Mouse (Mus musculus) thymus, adult 18-20 months (tissue): ENCODE results near the gene Hoxc13.

ENCODE experiments used
- DNase-seq, 2 experiments: peaks; one replicate each; pipeline ENCODE4 v3.0.0; 2022; ENCODE audit warnings: mixed read lengths in 2 of 2

Hoxc13 gene

DNA sequence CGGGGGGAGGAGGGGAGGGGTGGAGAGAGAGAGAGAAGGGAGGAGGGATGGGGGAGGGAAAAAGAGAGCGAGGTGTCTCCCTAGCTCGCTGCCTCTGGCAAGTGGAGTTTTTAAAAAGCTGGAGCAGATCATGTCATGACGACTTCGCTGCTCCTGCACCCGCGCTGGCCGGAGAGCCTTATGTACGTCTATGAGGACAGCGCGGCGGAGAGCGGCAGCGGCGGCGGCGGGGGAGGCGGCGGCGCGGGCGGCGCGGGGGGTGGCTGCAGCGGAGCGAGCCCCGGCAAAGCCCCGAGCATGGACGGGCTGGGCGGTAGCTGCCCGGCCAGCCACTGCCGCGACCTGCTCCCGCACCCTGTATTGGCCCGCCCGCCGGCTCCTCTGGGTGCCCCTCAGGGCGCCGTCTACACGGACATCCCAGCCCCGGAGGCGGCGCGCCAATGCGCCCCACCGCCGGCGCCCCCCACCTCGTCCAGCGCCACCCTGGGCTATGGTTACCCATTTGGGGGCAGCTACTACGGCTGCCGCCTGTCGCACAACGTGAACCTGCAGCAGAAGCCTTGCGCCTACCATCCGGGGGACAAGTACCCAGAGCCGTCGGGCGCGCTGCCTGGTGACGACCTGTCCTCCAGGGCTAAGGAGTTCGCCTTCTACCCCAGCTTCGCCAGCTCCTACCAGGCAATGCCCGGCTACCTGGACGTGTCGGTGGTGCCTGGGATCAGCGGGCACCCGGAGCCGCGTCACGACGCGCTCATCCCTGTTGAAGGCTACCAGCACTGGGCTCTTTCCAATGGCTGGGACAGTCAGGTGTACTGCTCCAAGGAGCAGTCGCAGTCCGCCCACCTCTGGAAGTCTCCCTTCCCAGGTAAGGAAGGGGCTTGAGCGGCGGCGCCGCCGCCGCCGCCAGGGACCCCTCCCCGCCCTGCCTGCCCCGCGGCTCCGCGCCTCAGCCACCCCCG is at the start of gene Hoxc13:
Gene Hoxc13 (plus strand): TSS at position 51 of the 959 bp plus-strand sequence.
- no peak for DNase-seq

DNA sequence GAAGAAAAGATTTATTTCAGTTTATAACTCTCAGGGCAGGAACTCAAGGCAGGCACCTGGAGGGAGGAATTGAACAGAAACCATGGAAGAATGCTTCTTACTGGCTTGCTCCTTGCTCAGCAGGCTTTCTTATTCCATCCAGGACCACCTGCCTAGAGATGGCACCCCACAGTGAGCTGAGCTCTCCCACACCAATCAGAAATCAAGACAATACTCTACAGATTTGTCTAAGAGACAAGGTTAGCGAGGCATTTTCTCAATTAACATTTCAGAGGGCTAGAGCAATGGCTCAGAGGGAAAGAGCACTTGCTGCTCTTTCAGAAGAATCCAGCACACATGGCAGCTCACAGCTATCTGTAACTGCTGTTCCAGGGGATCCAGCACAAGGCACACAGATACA is 35.1 kb upstream of the Hoxc13 start:
- DNase-seq = no peak

DNA sequence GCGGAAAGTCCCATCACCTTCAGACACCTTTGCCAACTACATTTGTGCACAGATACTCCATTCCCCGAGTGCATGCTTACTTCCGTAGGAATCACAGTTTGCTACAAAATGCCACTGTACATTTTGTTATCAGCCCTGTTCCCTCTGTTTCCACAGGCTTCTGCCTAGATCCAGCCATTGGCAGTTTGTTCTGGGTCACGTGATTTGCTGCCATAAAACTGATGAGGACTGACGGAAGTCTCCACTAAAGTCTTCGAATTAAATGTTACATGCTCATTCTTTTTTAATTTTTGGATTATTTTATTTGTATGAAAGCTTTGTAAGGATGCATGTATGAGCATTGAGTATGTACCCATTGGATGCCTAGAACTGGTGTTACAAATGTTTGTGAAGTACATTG is 25.8 kb upstream of the Hoxc13 start:
- DNase-seq = no peak

DNA sequence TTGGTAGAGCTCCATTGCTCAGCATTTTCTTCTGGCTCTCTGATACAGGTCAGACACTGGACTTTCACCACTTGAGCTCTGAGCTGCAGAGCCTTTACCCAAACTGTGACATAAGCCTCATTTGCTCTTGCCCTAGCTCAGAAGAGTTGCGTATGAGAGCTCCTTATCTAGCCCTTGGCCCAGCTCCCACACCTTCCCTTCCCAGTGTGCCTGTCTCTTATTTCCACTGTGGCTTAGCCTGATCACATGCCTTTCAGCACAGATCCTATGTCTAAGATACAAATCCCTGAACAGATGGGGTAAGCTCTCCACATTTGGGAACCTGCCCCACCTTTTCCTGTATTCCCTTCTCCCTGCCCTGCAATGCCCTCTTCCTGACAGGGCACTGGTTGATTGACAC is 16.0 kb upstream of the Hoxc13 start:
- no peak for DNase-seq

DNA sequence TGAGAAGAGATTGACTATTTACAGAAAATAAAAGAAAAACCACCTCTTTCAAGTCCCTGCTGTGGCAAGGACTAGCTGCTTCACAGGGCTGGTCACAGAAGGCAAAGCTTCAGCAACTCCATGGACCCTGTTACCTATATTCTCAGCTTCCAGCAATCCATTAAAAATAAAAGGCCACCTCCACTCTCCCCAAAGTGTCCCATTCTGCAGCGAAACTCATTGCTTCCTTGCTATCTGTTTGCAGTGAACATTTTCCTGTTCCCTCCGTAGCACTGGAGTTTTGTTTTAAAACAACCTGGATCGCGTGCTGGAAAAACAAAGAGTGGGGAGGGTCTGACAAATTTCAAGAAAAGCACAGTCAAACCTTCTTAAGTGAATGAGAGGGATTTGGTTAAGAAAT is 11.4 kb upstream of the Hoxc13 start:
- no peak for DNase-seq

DNA sequence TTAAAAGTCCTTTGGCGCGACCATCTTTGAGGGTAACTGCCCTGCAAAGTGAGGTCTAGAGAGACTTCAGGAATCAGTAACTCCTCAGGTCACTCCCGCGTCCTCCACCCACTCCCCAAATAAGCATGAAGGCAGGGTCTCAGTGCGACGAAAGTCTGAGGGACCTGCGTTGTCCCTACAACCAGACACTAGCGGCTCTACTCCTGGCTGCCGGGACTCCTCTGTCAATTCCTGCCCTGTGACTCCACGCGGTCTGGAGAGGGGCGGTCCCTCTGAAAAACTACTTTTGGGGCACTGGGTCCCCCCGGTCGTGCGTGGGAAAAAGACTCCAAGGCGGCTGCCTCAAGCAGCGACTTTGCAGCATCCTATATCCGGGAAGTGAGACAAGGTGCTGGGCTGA is 10.9 kb upstream of the Hoxc13 start:
- DNase-seq = no peak

DNA sequence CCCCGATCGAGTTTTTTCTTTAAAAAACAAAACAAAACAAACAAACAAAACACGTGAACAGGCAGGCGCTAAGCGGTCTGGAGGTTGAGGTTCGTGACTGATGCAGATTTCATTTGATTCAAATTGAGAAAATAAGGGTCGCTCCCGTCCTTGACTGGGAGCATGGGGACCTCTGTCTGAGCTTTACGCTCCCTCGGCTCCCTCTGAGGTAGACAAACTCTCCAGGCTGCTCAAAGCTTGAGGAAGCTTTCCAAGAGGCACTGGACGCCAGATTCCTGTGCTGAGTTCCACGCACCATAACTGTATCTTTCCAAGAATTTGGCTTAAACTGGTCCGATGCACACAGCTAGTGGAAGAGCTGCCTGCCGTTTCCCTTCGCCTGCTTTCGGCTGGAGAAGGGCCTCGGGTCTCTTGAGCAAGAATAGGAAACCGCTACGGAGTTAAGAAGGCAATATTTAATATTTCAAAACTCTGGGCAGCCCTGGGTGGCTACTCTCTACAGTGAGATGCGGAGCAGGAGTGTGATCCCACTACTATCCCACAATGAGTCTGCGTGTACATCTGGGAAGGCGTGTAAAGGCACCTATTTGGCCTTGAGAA is 10.3 kb upstream of the Hoxc13 start:
- DNase-seq = no peak

DNA sequence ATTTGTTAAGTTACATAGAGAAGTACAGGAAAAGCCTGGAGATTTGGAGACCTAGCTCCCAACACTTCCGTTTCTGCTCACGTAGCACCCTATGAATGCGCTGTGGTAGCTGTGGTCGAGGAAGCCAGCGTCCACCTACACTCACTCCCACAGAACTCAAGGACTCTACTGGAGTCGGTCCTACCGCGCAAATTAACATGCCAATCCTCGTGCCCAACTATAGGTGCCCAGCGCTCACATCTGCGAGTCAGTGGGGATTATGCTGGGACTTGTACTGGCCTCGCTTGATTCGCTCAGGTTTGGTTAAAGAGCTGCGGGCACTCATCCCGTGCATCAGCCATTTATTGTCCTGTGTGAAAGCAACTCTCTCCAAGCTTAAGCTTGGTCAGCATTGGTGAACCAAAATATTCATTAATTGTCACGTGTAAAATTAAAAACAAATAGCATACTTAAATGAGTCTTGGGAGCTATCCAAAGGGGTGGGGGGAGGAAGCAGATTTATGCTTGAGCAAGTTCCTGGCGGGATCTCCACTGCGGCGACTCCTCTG is 7.8 kb upstream of the Hoxc13 start:
- DNase-seq = no peak

DNA sequence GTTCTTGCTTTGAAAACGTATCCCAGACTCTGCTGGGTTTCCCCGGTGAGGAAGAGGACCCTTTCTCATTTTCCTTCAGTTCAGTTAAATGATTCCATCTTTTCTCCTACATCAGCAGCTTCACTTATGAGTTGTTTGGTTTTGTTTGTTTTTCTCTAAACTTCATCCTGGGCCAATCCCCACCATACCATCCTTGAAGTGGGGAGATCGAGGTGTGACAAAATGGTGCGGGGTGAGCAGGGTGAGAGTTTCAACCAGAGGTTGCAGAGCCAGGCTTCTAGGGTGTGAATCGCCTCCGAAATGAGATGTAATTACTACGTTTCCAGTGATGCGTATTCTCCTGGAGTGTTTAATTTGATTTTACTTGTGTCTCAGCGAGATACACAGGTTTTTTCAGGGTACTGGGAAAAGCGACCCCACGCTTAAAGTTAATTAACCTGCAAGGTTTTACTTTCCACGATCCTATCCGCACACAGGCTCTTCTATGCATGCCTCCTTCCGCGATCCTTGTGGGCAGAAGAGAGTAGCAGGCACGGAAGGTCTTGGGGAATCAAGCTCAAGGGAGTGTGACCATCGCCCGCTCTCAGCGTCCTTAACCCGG is 2.8 kb upstream of the Hoxc13 start:
- no peak for DNase-seq

DNA sequence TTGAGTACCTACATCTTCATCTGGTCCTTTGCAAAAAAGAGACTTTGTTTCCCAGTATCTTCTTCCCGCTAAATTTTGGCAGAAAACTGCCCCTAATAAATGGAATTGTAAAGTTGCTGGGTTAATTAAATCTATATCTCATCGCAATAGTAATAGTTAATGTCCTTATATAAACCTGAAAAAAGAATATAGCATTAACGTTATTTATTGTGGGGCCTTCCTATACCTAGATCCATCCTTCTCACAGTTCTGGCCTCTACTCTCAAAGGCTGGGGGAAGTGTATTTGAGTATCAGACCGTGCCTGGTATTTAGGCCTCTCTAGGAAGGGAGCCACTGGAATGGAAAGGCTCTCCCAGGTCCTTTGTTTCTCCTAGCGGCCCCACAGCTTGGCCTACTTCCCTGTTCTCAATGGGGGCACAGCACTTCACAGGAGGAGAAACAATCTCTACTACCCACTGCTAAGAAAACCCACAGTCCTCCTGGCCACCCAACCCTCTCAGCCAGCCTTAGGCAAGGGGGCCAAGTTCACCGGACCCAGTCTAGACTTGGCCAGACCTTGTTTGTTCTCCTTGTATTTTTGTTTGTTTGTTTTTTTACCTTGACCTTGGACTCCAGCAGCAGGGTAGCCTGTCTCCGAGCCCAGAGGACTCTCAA is 2.2 kb upstream of the Hoxc13 start:
- DNase-seq = no peak

DNA sequence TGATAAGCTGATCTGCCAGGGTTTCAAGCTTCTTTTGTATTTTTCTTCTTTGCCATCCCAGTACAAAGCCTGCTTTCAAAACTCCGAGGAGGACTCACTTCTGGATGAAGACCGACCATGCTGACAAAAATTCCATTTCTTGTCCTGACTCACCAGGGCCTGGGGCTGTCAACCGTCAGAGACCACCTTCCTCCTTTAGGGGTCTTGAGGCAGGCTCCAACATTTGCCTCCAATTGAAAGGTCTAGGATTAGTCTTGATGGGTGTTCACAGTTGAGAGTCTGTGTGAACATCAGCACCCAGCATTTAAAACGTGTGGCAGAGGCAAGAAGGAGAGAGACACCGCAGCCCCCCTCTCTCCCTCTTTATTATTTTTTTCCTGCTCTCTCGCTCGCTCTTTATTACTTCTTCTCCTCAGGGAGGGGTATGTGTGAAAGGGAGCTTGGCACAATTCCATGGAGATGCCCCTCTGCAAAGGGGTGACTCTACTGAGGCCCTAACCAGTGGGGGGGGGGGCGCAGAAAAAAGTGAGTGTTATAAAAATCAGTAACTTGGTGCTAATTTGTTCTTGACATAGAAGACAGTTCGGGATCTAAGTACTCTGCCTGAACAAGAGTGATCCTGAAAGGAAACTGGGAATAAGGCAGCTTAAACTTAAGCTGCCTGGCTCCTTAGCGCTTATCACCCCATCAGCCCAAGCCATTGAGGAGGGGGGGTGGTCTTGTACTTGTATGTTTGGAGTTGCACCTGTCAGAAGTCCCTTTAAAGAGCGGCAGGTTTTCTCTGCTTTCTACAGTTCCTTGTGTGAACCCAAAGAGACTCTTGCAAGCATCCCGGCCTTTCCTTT is 1.3 kb upstream of the Hoxc13 start:
- no peak for DNase-seq

DNA sequence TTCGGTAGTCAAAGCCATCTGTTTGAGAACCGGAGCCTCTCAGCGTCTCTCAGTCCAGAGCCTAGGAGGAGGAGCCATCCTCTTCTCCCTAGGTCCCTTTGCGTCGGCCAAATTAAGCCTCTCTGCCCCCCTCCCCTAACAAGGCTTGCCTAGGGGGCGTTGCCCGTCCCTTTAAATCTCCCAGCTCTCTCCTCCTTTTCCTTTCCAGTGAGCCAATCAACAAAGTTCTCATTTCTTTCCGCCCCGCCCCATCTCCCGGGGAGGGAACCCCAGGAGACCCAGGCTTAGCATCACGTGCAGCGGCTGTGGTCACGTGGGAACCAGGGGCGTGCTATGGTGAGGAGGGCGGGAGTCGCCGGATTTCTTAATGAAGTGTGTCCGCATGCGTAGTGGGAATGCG is 284 bp upstream of the Hoxc13 start:
- DNase-seq = no peak

DNA sequence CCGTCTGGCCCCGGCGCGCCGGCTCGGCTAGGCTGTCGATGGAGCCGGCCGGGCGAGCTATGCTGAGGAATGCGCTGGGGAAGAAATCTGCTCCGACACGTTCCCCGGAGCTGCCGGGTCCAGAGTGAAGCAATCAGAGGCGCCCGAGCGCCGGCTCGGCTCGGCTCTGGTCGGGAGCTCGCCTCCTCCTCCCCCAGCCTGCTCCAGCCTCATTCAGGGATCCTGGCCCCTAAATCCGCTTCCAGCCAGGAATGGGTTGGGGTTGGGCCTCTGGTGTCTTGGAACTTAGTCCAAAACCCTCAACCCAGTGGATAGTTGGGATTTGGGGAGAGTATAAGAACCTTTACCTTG is 1.1 kb downstream of the Hoxc13 start:
- no peak for DNase-seq

DNA sequence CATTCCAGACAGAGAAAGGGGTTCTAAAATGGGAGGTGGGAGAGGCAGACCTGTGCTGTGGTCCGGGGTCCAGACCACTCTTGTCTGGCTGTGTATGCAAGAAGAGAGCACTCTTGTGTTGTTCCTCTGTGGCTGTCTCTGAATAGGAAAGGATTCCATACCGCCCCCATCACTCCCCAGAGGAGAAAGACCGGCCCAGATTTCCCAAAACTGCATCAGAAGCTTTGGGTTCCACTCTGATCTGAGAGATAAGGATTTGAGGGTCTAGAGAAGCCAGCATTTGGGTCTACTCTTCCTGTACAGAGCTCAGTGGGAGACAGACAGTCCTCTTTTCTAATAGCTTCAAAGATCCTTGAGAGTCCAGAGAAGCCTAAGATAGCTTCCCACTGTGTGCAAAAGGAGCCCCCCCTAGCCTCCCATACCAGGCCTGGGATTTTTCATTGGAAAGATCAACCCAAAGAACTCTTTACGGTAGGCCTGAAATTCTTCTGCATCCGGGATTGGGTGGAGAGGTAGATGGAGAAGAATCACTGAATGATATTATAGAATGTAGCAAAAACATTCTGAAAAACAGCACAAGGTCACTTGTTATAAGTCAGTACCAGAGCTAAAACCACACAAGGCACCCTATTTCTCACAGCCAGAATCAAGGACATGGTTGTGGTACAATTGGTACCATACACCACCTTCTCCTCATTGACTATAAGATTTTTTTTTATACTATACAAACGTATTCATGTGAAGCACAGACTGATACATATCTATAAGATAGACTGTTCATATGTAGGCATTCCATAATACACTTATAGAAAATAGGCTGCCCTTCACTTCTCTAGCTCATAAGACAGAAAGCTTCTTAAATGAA is 2.0 kb downstream of the Hoxc13 start:
- DNase-seq = no peak

DNA sequence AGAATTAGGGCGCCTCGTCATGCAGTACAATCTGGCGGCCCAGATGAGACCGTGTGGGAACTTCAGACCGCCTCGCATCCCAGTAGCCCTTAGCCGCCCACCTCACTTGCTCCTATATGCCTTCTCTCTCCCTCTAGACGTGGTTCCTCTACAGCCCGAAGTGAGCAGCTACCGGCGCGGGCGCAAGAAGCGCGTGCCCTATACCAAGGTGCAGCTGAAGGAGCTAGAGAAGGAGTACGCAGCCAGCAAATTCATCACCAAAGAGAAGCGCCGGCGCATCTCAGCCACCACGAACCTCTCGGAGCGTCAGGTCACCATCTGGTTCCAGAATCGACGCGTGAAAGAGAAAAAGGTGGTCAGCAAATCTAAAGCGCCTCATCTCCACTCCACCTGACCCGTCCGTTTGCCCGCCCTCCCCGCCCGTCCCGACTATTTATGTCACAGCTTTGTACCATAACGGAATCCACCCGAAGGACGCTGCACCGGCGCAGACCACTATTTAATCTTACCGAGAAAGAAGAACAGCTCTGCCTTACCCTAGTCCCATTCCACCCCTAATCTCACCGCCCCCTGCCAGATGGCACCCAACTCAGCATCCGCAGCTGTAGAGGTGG is 6.2 kb downstream of the Hoxc13 start:
- no peak for DNase-seq

DNA sequence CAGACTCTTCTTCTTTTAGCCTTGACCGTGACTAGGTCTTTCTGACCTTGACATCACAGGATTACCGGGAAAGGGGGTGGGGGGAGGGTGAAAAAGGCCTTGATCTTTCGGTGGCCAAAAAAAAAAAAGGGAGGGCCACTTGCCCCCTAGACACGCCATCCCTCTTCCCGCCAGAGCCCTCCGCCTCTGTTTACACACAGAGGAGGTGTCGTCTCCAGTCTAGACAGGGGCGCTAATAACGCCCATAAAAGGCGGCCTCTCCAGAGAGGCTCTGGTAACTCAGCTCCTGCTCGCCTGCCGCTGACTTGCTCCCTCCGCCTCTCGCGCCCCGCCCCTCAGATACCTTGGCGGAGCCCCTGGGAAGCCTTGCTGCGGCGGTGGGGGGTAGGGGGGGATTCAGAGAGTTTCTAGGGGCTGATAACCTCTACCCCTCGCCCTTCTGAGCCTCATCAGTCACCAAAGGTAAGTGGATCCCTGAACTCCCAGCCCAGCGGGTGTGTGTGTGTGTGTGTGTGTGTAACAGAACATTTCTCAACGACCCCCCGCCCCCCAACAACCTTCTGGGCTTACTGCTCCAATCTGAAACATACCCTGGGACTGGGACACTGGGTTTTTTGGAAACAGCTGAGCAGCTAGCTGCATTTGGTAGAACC is 10.9 kb downstream of the Hoxc13 start:
- no peak for DNase-seq

DNA sequence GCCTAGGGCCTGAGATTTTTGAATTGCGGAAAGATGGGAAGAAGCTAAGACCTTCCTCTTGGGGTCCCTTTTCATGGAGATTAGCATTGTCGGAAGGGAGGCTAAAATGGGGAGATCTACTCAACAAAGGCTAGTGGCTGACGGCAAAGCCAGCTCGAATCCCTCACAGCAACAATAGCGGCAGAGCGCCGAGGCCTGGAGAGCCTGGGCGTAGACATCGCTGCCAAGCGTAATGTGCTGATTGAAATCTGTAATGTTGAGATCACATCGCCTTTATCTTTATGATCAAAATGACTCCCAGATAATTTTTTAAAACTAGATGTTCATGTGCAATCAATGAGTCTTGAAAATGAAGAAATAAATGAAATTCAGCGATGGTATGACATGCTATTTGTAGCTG is 13.5 kb downstream of the Hoxc13 start:
- DNase-seq = no peak

DNA sequence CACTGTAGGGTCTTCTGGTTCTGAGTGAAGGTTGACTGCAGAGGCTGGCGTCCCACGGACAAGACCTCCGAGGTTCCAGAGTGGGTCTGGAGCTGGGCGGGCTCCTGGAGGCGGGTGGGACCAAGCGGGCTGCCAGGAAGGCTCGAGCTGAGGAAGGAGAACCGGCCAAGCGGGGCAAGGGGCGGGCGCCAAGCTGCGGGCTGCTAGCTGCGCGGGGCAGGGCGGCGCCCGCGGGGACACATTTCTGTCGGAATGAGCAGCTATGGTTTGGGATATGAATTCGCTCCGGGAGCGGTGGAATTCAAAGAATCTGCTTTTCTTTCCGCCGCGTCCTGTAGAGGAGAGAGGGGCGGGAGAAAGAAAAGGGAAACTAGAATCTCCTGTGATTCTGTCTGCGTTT is 14.0 kb downstream of the Hoxc13 start:
- DNase-seq = no peak

DNA sequence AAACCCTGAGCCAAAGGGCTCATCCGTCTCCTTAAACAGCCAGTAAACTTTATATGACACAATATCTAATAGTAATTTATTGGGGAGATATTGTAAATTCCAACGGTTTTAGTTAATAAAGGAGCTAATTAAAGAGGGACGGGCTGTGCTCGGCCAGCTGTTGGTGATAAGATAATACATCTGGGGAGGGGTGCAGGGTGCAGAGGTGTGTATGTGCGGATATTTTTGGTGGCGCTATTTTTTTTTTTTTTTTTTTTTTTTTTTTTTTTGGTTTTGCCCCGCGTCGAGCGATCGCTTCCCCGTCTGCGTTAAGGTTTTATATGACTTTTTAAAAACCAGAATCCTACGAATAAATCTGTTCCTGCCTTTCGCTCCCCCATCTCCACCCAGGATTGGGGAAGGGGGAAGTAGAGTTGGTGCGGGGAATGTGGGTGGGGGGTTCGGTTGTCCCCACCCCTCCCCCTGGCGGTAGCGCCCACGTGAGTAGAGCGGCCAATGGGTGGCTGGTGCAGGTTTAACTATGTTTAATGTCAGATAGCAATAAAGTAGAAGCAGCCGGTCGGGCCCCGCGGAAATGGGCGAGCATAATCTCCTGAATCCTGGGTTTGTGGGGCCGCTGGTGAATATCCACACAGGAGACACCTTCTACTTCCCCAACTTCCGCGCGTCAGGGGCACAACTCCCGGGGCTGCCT is 15.5 kb downstream of the Hoxc13 start, which contains the start of gene Hoxc12:
Gene Hoxc12 (plus strand): TSS at position 479 of the 694 bp plus-strand sequence.
- no peak for DNase-seq
